Mouse (Mus musculus) embryo, embryonic 11 days (tissue): Measurements from ENCODE around the gene Prune2.
A peak's percentile ranks its signal among the peaks of the same experiment; 100 is the strongest.

ENCODE experiments used
- DNase-seq: peaks from one replicate; pipeline ENCODE4 v3.0.0-alpha.2; 2015

Gene Prune2

GRCm38 (mm10) chr19:16955613-16956271 is at the start of gene Prune2:
Gene Prune2, plus strand, starts transcription at chr19:16956118.
- DNase-seq = peak; percentile 87

- no peak for DNase-seq
Measured at GRCm38 (mm10) chr19:16911507-16911906, 44.4 kb upstream of the Prune2 start.

DNA sequence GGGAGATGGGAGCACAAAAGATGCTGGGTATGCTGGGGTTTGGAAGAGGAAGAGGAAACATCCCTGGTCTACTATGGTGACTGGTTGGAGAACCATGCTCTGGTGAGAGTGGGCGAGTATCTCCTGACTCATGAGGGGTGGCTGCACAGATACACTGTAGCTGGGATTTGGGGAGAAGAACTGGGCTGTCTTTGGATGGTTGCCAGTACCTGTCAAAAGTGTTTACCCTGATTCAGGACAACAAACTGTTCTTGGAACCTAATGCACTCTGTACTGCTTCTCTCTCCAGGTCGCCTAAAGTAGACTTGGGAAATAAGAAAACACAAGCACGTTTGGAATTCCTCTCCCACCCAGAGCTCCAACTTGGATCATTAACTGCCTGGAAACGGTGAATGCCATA is 31.4 kb upstream of the Prune2 start:
- DNase-seq = no peak

DNA sequence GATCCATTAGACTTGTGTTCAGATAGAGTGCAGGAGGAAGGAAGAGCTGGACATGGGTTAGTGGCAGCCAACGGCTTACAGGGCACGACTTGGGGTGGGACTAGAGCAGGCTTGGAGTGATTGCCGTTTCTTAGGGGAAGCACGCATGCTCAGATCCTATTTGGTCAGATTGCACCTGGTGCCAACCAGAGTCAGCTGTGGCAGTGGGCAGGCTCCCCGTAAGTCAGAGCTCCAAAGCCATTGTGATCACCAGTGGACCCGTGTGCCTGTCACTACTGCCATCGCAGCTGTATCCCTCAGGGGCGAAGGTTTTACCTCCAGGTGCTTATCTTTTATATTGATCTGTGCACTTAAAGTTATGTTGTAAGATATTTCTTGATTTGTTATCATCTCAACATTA is 21.3 kb upstream of the Prune2 start:
- no peak for DNase-seq

- DNase-seq = no peak
Measured at GRCm38 (mm10) chr19:16948794-16949313, 7.1 kb upstream of the Prune2 start.

- DNase-seq = no peak
Measured at GRCm38 (mm10) chr19:16949341-16949740, 6.6 kb upstream of the Prune2 start.

DNA sequence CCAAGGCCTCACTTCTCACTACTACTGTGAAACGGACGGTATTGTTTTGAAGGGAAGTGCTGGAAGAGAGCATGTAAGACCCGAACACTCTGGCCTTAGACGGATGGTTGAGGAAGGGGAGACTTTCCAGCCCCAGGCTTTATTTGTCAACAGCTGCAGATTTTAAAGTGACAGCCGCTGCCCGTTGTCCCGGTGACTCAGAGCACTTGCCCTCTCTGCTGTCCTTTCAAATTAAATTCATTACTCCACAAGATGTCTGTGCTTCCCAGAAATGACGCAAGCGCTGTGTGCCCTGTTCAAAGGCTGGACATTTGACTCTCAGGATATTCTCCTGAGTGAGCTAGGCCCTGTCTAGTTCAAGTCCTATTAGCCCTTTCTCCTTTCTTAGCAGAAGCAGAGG is 5.9 kb upstream of the Prune2 start:
- peak; percentile 17 for DNase-seq

DNA sequence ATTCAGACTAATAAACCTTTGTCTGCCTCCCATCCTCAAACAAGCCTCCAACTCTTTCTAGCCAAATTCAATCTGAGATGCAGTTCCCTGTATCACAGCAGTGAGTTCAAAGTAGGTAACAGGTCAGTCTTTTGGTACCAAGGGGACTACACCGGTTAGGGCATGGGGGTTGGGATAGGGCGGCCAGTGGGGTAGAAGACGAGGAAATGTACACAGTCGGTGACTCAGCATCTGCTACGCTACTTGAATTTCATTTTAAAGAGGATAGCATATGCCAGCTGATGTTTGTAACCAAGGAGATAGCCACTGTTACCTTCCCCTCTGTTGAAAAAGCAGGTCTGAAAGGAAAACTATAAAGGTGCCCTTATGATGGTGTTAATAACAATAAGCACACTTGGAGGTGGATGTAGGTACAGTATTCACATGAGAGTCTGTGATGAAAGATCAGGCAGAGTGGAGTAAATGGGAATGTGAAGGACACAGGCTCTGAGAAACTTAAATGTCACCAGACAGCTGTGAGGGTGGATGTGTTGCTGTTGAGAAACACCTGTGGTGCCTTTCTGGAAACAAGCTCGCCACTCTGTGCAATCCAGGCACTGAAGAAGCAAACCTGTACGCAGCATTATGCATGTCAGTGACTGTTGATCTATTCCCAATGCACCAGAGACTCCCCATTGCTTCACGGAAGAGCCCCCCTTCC is 5.1 kb upstream of the Prune2 start:
- no peak for DNase-seq

- DNase-seq = no peak
Measured at GRCm38 (mm10) chr19:16954736-16955135, 1.2 kb upstream of the Prune2 start.

- no peak for DNase-seq
Measured at GRCm38 (mm10) chr19:16955231-16955612, 696 bp upstream of the Prune2 start.

GRCm38 (mm10) chr19:16956319-16956718 is 401 bp downstream of the Prune2 start:
- DNase-seq = no peak

DNA sequence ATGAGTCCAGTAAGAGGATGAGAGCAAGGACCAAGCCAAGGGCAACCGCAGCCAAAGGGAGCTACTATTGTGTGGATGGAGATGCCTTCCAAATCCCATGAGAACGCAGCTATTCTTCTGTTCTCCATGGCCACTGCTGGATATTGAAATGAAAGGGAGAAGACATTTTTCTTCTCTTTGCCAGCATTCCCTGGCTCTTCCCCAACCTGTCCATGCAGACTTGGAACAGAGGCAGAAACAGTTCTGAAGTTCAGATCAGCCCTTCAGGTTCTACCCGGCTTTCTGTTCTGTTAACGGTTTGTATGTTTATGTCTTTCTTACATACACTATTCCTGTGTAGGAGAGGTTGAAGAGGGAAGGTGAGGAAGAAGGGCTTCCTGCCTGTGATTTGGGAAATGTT is 3.1 kb downstream of the Prune2 start:
- DNase-seq = no peak

DNA sequence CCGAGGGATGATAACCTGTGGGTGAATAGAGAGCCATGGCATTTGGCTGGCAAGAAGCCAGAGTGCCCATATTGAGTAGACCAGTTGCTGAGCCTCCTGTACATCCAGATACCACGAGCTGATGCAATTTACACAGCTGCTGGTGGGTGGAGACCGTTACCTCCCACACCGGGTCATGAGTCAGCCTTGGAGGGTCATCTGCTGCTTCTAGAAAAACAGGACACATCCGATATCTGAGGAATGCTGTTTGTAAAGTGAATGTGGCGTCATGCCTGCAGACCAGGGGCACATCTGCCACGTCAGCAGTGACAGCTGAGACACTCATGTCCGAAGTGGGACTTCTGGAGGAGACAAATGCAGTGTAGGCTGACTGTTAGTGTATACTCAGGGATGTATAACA is 3.6 kb downstream of the Prune2 start:
- DNase-seq = no peak

DNA sequence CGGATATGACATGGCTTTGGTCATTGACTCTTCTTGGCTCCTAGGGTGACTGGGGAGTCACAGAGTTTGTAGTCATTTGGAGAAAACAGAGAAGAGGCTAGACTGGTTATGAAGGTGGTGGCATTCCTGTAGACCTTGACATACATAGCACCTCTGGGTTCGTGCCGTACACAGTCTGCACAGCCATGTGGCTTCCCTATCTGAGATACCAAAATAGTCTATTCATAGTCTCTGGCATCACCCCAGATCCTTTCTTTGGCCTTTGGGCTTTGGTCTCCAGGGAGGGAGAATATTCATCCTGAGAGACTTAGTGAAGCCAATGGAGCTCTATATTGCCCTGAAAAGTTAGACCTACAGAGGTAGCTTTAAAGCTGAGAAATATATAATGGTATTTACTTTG is 5.1 kb downstream of the Prune2 start:
- DNase-seq = no peak

DNA sequence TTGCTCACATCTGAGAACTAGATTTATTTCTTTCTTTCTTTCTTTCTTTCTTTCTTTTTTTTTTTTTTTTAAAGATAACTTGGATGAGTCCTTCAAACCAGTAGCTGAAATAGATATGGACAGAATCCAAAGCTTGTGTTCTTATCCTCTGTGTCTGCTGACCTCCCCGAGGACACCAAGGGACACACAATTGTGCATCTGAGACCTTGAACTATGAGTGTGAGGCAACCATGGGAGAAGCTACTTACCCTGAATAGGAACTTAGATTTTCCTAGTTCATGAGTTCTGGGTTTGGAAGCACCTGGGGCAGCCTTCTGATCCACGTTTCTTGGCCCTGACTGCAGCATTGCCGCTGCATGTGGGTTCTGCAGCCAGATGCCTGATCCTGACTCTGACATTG is 7.3 kb downstream of the Prune2 start:
- no peak for DNase-seq

DNA sequence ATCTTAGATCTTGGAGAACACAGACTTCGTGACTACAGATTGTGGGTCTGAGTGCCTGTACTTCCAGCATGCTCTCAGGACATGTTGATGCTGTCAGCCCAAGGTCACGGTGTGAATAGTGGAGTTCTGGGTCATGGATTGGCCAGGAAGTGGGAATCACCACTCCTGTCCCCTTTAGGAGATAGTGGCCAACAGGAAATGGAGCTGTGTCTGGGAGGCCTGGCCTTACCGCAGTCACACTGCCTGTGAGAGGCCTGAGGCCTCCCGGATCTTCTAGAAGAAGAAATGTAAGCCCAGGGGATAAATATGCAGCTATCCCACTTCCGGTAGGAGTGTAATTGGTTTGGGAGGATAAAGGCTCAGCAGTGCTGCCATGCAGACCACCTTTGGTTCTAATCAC is 12.8 kb downstream of the Prune2 start:
- DNase-seq = no peak

GRCm38 (mm10) chr19:16970612-16971011 is 14.7 kb downstream of the Prune2 start:
- DNase-seq = no peak

GRCm38 (mm10) chr19:16978910-16979309 is 23.0 kb downstream of the Prune2 start:
- no peak for DNase-seq

GRCm38 (mm10) chr19:16981743-16982142 is 25.8 kb downstream of the Prune2 start:
- no peak for DNase-seq

GRCm38 (mm10) chr19:16984897-16985296 is 29.0 kb downstream of the Prune2 start:
- peak; percentile 61 for DNase-seq

GRCm38 (mm10) chr19:16987984-16988383 is 32.1 kb downstream of the Prune2 start:
- DNase-seq = no peak

- DNase-seq = no peak
Measured at GRCm38 (mm10) chr19:16992151-16992550, 36.2 kb downstream of the Prune2 start.

- DNase-seq = no peak
Measured at GRCm38 (mm10) chr19:16994260-16994659, 38.3 kb downstream of the Prune2 start.

- no peak for DNase-seq
Measured at GRCm38 (mm10) chr19:16997915-16998314, 42.0 kb downstream of the Prune2 start.
